Mouse (Mus musculus): ENCODE data around the gene Iqcn.

The Iqcn gene

GRCm38 (mm10) chr8:70729808-70730475 lies 26.7 kb downstream of the Iqcn start:
- DNase-seq (ENCODE audit: low spot score in 2 of 2) = no peak

- DNase-seq (ENCODE audit: low spot score in 2 of 2) = no peak
Observed at GRCm38 (mm10) chr8:70730956-70731355, 27.7 kb downstream of the Iqcn start.

- DNase-seq (ENCODE audit: low spot score in 2 of 2) = no peak
Observed at GRCm38 (mm10) chr8:70737705-70738104, 34.4 kb downstream of the Iqcn start.

GRCm38 (mm10) chr8:70738211-70738610 lies 35.0 kb downstream of the Iqcn start:
- DNase-seq (ENCODE audit: low spot score in 2 of 2) = no peak

GRCm38 (mm10) chr8:70741661-70742060 lies 38.4 kb downstream of the Iqcn start:
- no peak for DNase-seq (ENCODE audit: low spot score in 2 of 2)

- DNase-seq (ENCODE audit: low spot score in 2 of 2) = no peak
Observed at GRCm38 (mm10) chr8:70742176-70742575, 38.9 kb downstream of the Iqcn start.

- DNase-seq (ENCODE audit: low spot score in 2 of 2) = no peak
Observed at GRCm38 (mm10) chr8:70742981-70743655, 39.9 kb downstream of the Iqcn start.

GRCm38 (mm10) chr8:70743656-70744590 lies 40.7 kb downstream of the Iqcn start:
- DNase-seq (ENCODE audit: low spot score in 2 of 2) = peak in 1 of 2 experiments; percentile 33

- DNase-seq (ENCODE audit: low spot score in 2 of 2) = no peak
Observed at GRCm38 (mm10) chr8:70744806-70745205, 41.5 kb downstream of the Iqcn start.

GRCm38 (mm10) chr8:70745691-70746220 lies 42.5 kb downstream of the Iqcn start:
- DNase-seq (ENCODE audit: low spot score in 2 of 2) = no peak

GRCm38 (mm10) chr8:70746676-70747075 lies 43.4 kb downstream of the Iqcn start:
- no peak for DNase-seq (ENCODE audit: low spot score in 2 of 2)

- DNase-seq (ENCODE audit: low spot score in 2 of 2) = no peak
Observed at GRCm38 (mm10) chr8:70747211-70747890, 44.1 kb downstream of the Iqcn start.

GRCm38 (mm10) chr8:70748246-70749096 lies 45.2 kb downstream of the Iqcn start:
- DNase-seq (ENCODE audit: low spot score in 2 of 2) = no peak

- DNase-seq (ENCODE audit: low spot score in 2 of 2) = no peak
Observed at GRCm38 (mm10) chr8:70749097-70749674, 45.9 kb downstream of the Iqcn start.

GRCm38 (mm10) chr8:70750128-70750680 lies 46.9 kb downstream of the Iqcn start:
- DNase-seq (ENCODE audit: low spot score in 2 of 2) = no peak

GRCm38 (mm10) chr8:70752000-70752764 lies 48.9 kb downstream of the Iqcn start:
- peak in 1 of 2 experiments; percentile 57 for DNase-seq (ENCODE audit: low spot score in 2 of 2)

GRCm38 (mm10) chr8:70753151-70753550 lies 49.9 kb downstream of the Iqcn start:
- peak; percentile 74 to 81 for DNase-seq (ENCODE audit: low spot score in 2 of 2)

- DNase-seq (ENCODE audit: low spot score in 2 of 2) = peak; percentile 96 to 97
Observed at GRCm38 (mm10) chr8:70754043-70754870, 51.0 kb downstream of the Iqcn start, which contains the start of gene Rab3a. Rab3a (plus strand) TSS chr8:70754679.
